ENCODE assay signal across 9 mouse cellular contexts in genomic region chr10:78520260-78521005, GRCm38 (mm10). TPM values are rescaled to one million over a fixed set of nuclear protein-coding genes. Genes with fewer than 3 reads are reported as not detected.
DNase-seq lines count a peak whose midpoint lies in the region; ATAC-seq and TF ChIP-seq lines count a peak whose summit lies in the region.
"Had no signal": no experiment of that assay in that cellular context is flagged by ENCODE, and none has a peak within 500 bp of the region (broad histone marks: within the 10 kb centered on the region; RNA-seq: fewer than 3 reads in every experiment).

No protein-coding gene starts in this region.

- no peaks in the 10 kb centered on the region for H3K4me1 ChIP-seq in kidney, postnatal 0 days (replicated peaks; ENCODE audit: insufficient read depth, low read length)
- H3K4me1 ChIP-seq in liver, postnatal 0 days (ENCODE audit: insufficient read depth) = no peaks in the 10 kb centered on the region
- no peaks in the 10 kb centered on the region for H3K4me1 ChIP-seq in forebrain, embryonic 13.5 days

- peak; percentile 40 for DNase-seq in kidney, postnatal 0 days (ENCODE audit: low spot score)
- no peak for DNase-seq in kidney, adult 11 months
- peak; percentile 63 for DNase-seq in ES-CJ7 (ENCODE audit: low read depth, low spot score)
- DNase-seq in adrenal gland, postnatal 25 days = peak; percentile 25
- DNase-seq in liver, postnatal 0 days = peak; percentile 52
- no peak for DNase-seq in ovary, postnatal 36 days (ENCODE audit: low spot score)
- DNase-seq in left cerebral cortex, adult 8-10 months (ENCODE audit: low spot score in 2 of 2) = no peak

- H3K27me3 ChIP-seq in kidney, postnatal 0 days (ENCODE audit: insufficient read depth, low read length) = no peaks in the 10 kb centered on the region
- H3K27me3 ChIP-seq in liver, postnatal 0 days (ENCODE audit: insufficient read depth, low read length) = no peaks in the 10 kb centered on the region
- H3K27me3 ChIP-seq in forebrain, embryonic 13.5 days = no peaks in the 10 kb centered on the region

- no peak for ATAC-seq in kidney, postnatal 0 days (replicated peaks; ENCODE audit: low FRiP score, low read depth)
- ATAC-seq in liver, postnatal 0 days = no peak
- ATAC-seq in forebrain, embryonic 13.5 days = no peak

- no peak overlapping the region for H3K27ac ChIP-seq in kidney, postnatal 0 days
- H3K27ac ChIP-seq in liver, postnatal 0 days (ENCODE audit: low read depth) = no peak overlapping the region
- no peak overlapping the region for H3K27ac ChIP-seq in forebrain, embryonic 13.5 days

- no peak overlapping the region for H3K9ac ChIP-seq in kidney, postnatal 0 days (ENCODE audit: low read depth, low read length)
- H3K9ac ChIP-seq in liver, postnatal 0 days (replicated peaks) = no peak overlapping the region
- no peak overlapping the region for H3K9ac ChIP-seq in forebrain, embryonic 13.5 days

- no peaks in the 10 kb centered on the region for H3K36me3 ChIP-seq in kidney, postnatal 0 days (ENCODE audit: insufficient read depth, low read length)
- no peaks in the 10 kb centered on the region for H3K36me3 ChIP-seq in liver, postnatal 0 days (replicated peaks; ENCODE audit: insufficient read depth, low read length)
- H3K36me3 ChIP-seq in forebrain, embryonic 13.5 days (ENCODE audit: poor library complexity, severe bottlenecking) = no peaks in the 10 kb centered on the region

- no peak overlapping the region for H3K4me2 ChIP-seq in kidney, postnatal 0 days (ENCODE audit: low read length)
- no peak overlapping the region for H3K4me2 ChIP-seq in liver, postnatal 0 days (ENCODE audit: low read depth, low read length)
- H3K4me2 ChIP-seq in forebrain, embryonic 13.5 days = no peak overlapping the region

- peak; percentile 64 for TF ChIP-seq CTCF in kidney, postnatal 0 days (IDR thresholded peaks at IDR 0.05; ENCODE audit: low read depth)
- peak; percentile 64 for TF ChIP-seq CTCF in liver, postnatal 0 days (IDR thresholded peaks at IDR 0.05; ENCODE audit: low read depth)

- WGBS in kidney, postnatal 0 days = 60% methylated on average over 17 of the region's 17 CpGs
- WGBS in liver, postnatal 0 days (ENCODE audit: insufficient replicate concordance) = 49% methylated on average over 17 of the region's 17 CpGs
- 56% methylated on average over 17 of the region's 17 CpGs for WGBS in forebrain, embryonic 13.5 days

- no peak for TF ChIP-seq EP300 in liver, postnatal 0 days (IDR thresholded peaks at IDR 0.05; ENCODE audit: low read depth)

- H3K9me3 ChIP-seq in kidney, postnatal 0 days (replicated peaks; ENCODE audit: low read length) = no peaks in the 10 kb centered on the region
- H3K9me3 ChIP-seq in liver, postnatal 0 days (ENCODE audit: low read length) = no peaks in the 10 kb centered on the region
- H3K9me3 ChIP-seq in forebrain, embryonic 13.5 days (replicated peaks) = no peaks in the 10 kb centered on the region

- H3K4me3 ChIP-seq in kidney, postnatal 0 days (replicated peaks; ENCODE audit: low read depth, low read length) = no peak overlapping the region
- no peak overlapping the region for H3K4me3 ChIP-seq in liver, postnatal 0 days (ENCODE audit: low read depth, low read length)
- no peak overlapping the region for H3K4me3 ChIP-seq in forebrain, embryonic 13.5 days

RNA-seq across cellular contexts. Expression of gene Olfr1358, which starts 3.2 kb away (rescaled TPM):
- not detected in 2 replicates for polyA plus RNA-seq in kidney, postnatal 0 days (2015; fragmentation: Nextera tagmentation; extraction: Ambion mirVana)
- total RNA-seq in adrenal gland, postnatal 25 days (2021) = not detected in 2 replicates
- 0.09 TPM in 1 of 2 replicates, not detected in the other for polyA plus RNA-seq in liver, postnatal 0 days (2015; fragmentation: Nextera tagmentation; extraction: Ambion mirVana)
- not detected in 2 replicates for polyA plus RNA-seq in forebrain, embryonic 13.5 days (2015; fragmentation: Nextera tagmentation; extraction: Ambion mirVana)
- total RNA-seq in left cerebral cortex, adult 8-10 months (2022) = not detected
- total RNA-seq: heart, adult 18-20 months had no signal

RNA-seq across cellular contexts. Expression of gene Ilvbl, which starts 53.7 kb away (rescaled TPM):
- polyA plus RNA-seq in kidney, postnatal 0 days (2015; fragmentation: Nextera tagmentation; extraction: Ambion mirVana) = 57.4 and 60.9 TPM in 2 replicates
- 50.5 and 51.8 TPM in 2 replicates for total RNA-seq in adrenal gland, postnatal 25 days (2021)
- polyA plus RNA-seq in liver, postnatal 0 days (2015; fragmentation: Nextera tagmentation; extraction: Ambion mirVana) = 37.1 and 39.1 TPM in 2 replicates
- polyA plus RNA-seq in forebrain, embryonic 13.5 days (2015; fragmentation: Nextera tagmentation; extraction: Ambion mirVana) = 31.5 and 42.4 TPM in 2 replicates
- total RNA-seq in left cerebral cortex, adult 8-10 months (2022) = 10 to 100 TPM; 30.3 to 49.3 (median 39.8) TPM

RNA-seq across cellular contexts. Expression of gene Pdxk, which starts 55.7 kb away (rescaled TPM):
- polyA plus RNA-seq in kidney, postnatal 0 days (2015; fragmentation: Nextera tagmentation; extraction: Ambion mirVana) = 24.0 and 25.2 TPM in 2 replicates
- 23.2 and 24.1 TPM in 2 replicates for total RNA-seq in adrenal gland, postnatal 25 days (2021)
- polyA plus RNA-seq in liver, postnatal 0 days (2015; fragmentation: Nextera tagmentation; extraction: Ambion mirVana) = 10.1 and 11.0 TPM in 2 replicates
- polyA plus RNA-seq in forebrain, embryonic 13.5 days (2015; fragmentation: Nextera tagmentation; extraction: Ambion mirVana) = 7.3 and 10.1 TPM in 2 replicates
- 100 to 1,000 TPM; 131 to 143 (median 137) TPM for total RNA-seq in left cerebral cortex, adult 8-10 months (2022)

Comparison
In these comparisons a context has a peak if more than half of its experiments do, and no peak if none do; other contexts are left out.
1. DNase-seq: peak in kidney, postnatal 0 days (single experiment), ES-CJ7 (single experiment), adrenal gland, postnatal 25 days (single experiment) and liver, postnatal 0 days (single experiment); none in kidney, adult 11 months (single experiment), ovary, postnatal 36 days (single experiment) and left cerebral cortex, adult 8-10 months (0 of 2).